Mouse (Mus musculus): ENCODE data around the gene Bckdha. TPM values are rescaled to one million over a fixed set of nuclear protein-coding genes. Genes with fewer than 3 reads are reported as not detected.

Gene Bckdha
- polyA plus RNA-seq (2012; rRNA removed) = 58.6 and 87.9 TPM in 2 replicates

DNA sequence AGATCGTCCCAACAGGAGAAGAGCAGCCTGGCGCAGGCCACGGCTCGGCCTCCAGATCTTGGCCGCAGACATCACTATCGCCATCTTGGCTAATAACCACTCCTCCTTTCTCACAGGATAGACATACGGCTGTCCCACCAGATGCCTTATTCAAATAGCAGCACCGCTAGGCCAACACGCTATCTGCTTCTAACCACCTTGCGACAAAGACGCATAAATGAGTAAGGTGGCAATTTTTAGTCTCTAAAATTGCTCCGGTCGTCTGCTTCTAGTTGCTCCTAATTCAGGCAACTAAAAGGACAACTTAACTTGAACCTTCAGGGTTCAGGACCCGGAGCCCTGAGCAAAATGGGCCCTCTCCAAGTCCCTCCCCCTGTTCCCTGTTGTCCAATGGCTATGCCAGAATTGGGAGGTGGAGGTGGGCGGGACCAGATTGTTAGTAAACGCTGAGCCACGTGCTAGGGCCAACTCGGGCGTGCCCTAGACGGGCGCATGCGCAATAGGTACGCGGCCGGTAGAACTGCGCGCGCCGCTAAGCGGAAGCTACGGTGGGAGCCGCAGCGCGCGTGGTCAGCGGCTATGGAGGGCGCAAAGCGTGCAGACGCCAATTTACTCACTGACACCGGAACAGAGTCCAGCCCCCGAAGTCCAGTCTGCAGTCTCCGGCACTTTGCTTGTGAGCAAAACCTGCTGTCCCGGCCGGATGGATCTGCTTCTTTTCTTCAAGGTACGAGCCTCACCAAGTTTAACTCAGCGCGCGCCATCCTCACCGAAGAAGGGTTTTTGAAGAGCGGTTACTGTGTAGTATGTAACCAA, at the start of gene Bckdha, which contains the start of gene Exosc5:
Gene Bckdha (minus strand): TSS at position 325 of the 816 bp plus-strand sequence.
Gene Exosc5 (plus strand): TSS at position 508 of the 816 bp plus-strand sequence.
- TF ChIP-seq POLR2A (IDR thresholded peaks at IDR 0.05; ENCODE audit: borderline replicate concordance, extremely low read depth, insufficient read depth, insufficient read length, poor library complexity, severe bottlenecking) = peak; percentile 59; the same call in 1 of the 2 replicates
- no peak for TF ChIP-seq CTCF (IDR thresholded peaks at IDR 0.05; ENCODE audit: borderline replicate concordance, extremely low read depth, insufficient read depth, insufficient read length)
- peak; percentile 100 for DNase-seq (ENCODE audit: low read depth)

DNA sequence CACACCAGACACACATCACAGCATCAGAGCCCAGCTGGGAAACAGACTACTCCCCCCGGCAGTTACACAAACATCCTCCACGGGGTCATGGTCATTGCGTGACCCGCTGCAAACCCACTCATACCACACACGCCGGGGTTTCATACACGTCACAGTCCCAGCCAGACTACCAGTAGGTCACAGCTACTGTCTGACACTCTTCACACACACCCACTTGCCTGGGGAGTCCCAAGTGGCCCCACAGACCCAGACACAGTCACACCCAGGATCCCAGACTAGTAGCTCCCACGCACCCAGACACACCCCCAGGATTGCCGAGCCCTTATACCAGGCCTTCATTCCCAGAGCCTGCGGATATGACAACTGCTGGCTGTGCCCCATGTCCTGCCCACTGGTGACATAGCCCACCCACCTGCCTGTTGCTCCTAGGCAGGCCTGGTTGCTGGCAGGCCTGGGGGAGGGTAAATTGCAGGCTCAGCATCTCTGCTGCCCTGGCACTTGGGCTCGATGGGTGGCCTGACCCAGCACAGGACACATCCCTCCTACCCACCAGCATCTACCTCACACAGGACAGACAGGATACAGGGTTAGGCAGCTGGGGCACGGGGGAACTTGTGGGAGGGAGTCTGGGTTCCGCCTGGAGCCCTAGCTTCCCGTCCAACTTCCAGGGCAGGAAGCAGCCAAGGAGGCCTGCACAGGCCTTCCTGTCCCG, 49.0 kb upstream of the Bckdha start:
- no peak for DNase-seq (ENCODE audit: low read depth)
- TF ChIP-seq CTCF (IDR thresholded peaks at IDR 0.05; ENCODE audit: borderline replicate concordance, extremely low read depth, insufficient read depth, insufficient read length) (no peak), POLR2A (IDR thresholded peaks at IDR 0.05; ENCODE audit: borderline replicate concordance, extremely low read depth, insufficient read depth, insufficient read length, poor library complexity, severe bottlenecking) (no peak)

DNA sequence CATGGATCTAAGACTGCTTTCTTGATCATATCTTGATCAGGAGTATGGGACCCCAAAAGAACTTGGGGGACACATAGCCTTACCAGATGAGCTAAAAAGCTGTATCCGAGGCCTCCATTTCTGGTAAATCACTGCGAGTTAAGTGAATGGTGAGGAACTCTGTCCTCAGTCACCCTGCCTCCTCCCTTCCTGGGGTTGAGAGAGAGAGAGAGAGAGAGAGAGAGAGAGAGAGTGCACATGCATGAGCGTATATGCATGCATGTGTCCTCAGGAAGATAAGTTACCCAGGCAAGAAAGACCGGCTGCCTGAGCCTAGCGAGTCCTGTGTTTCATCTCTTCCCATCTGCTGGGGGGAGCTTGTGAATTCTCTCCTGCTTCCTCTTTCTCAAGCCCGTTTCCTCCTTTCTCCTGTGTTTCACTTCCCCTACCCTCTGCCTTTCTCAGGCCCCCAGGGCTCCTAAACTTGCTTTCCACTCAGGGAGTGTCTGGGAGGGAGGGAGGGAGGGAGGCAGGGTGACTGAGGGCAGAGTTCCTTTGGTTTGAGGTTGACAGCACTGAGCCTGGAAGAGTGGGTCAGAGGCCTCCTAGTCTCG, 47.9 kb upstream of the Bckdha start:
- DNase-seq (ENCODE audit: low read depth) = no peak
- TF ChIP-seq POLR2A (IDR thresholded peaks at IDR 0.05; ENCODE audit: borderline replicate concordance, extremely low read depth, insufficient read depth, insufficient read length, poor library complexity, severe bottlenecking) (no peak), CTCF (IDR thresholded peaks at IDR 0.05; ENCODE audit: borderline replicate concordance, extremely low read depth, insufficient read depth, insufficient read length) (no peak)

DNA sequence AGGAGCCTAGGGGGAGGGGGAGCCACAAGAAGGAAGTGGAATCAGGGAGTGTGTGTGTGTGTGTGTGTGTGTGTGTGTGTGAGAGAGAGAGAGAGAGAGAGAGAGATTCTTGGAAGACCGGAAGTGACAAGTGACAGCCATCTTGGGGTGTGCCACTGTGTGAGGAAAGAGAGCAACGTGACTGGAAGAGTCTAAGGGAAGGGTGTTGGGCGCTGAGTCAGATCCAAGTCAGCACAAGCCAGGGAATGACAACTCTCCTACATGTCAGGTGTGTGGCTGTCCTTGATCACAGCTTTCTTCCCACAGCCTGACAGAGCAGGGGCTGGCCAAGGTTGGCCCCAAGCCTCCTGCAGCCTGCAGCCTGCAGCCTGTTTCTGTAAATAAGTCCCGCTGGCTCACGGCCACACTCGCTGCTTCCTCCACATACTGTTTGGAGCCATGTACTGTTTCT, 47.0 kb upstream of the Bckdha start:
- TF ChIP-seq CTCF (IDR thresholded peaks at IDR 0.05; ENCODE audit: borderline replicate concordance, extremely low read depth, insufficient read depth, insufficient read length) (no peak), POLR2A (IDR thresholded peaks at IDR 0.05; ENCODE audit: borderline replicate concordance, extremely low read depth, insufficient read depth, insufficient read length, poor library complexity, severe bottlenecking) (no peak)
- no peak for DNase-seq (ENCODE audit: low read depth)

DNA sequence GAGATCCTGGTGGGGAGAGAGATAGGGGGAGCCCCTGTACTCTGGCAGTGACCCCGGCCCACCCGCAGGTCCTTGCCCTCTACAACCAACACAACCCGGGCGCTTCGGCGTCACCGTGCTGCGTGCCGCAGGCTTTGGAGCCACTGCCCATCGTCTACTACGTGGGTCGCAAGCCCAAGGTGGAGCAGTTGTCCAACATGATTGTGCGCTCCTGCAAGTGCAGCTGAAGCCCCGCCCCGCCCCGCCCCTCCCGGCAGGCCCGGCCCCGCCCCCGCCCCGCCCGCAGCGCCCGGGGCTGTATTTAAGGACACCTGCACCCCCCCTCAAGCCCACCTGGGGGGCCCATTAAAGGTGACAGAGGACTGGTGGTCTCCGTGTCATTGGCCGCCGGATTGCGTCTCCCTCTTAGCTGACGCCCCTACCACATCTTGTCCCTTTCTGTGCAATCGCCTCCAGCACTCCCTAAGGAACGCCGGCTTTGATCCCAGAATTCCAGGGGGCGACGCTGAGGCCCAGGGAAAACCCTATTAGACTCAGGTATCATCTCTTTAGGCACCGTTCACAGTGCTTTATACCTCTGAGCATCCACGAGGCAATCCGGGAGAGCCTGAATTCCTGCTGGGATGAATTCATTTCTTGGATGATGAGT, 46.1 kb upstream of the Bckdha start:
- no peak for TF ChIP-seq POLR2A (IDR thresholded peaks at IDR 0.05; ENCODE audit: borderline replicate concordance, extremely low read depth, insufficient read depth, insufficient read length, poor library complexity, severe bottlenecking)
- no peak for TF ChIP-seq CTCF (IDR thresholded peaks at IDR 0.05; ENCODE audit: borderline replicate concordance, extremely low read depth, insufficient read depth, insufficient read length)
- no peak for DNase-seq (ENCODE audit: low read depth)

DNA sequence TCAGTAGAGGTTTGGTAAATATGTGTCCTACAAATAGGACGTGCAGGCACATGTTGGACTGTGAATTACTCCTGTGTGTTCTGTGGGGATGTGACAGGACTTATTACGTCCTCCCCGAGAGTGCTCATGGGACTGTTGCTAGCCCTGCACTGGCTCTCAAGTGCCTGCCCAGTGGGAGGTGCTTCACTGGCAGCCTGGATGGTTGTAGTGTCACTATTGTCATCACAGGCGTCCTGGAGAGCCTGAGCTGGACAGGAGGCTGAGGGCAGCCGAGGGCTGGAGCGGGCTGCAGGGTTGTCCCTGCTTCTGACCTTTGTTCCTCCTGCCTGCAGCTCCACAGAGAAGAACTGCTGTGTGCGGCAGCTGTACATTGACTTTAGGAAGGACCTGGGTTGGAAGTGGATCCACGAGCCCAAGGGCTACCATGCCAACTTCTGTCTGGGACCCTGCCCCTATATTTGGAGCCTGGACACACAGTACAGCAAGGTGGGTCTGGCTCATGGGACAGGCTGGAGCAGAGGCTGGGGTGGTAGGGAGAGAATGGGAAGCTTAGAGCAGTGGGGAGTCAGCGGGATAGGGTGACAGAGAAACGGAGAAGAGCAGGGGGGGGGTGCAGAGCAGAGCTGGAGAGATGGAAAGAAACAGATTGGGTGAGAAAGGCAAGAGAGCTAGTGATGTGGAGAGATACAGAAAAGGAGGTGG, 45.2 kb upstream of the Bckdha start:
- DNase-seq (ENCODE audit: low read depth) = no peak
- TF ChIP-seq POLR2A (IDR thresholded peaks at IDR 0.05; ENCODE audit: borderline replicate concordance, extremely low read depth, insufficient read depth, insufficient read length, poor library complexity, severe bottlenecking) (no peak), CTCF (IDR thresholded peaks at IDR 0.05; ENCODE audit: borderline replicate concordance, extremely low read depth, insufficient read depth, insufficient read length) (no peak)

DNA sequence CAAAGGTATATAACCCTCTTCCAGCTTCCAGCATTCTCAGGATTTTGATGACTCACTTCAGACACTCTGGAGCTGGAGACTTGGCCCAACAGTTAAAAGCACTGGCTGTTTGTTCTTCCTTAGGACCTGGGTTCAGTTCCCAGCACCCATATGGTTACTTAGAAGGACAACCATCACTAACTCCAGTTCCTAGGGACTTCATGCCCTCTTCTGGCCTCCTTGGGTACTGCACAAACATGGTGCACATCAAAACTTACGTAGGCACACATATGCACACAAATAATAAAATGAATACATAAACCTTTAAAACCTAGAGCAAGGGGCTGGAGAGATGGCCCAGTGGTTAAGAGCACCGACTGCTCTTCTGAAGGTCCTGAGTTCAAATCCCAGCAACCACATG, 43.6 kb upstream of the Bckdha start:
- DNase-seq (ENCODE audit: low read depth) = no peak
- TF ChIP-seq POLR2A (IDR thresholded peaks at IDR 0.05; ENCODE audit: borderline replicate concordance, extremely low read depth, insufficient read depth, insufficient read length, poor library complexity, severe bottlenecking) (no peak), CTCF (IDR thresholded peaks at IDR 0.05; ENCODE audit: borderline replicate concordance, extremely low read depth, insufficient read depth, insufficient read length) (no peak)

DNA sequence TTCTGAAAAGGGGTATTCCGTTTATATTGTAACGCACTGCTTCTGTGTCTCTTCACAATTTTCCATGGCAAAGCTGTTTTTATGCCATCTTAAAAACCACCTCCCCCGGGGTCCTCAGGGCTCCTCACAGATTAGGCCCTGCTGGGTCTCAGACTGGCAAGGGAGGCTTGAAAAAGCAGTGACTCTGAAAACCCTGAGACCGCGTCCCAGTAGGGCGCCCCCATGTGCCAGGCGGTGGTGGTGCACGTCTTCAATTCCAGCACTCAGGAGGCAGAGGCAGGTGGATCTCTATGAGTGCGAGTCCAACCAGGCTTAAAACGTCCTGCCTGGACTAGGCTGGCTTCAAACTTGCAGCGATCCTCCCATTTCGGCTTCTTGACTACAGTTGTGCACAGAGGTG, 42.0 kb upstream of the Bckdha start:
- no peak for DNase-seq (ENCODE audit: low read depth)
- TF ChIP-seq CTCF (IDR thresholded peaks at IDR 0.05; ENCODE audit: borderline replicate concordance, extremely low read depth, insufficient read depth, insufficient read length) (0 out of 2 replicates have a peak, but pooled peaks have one; percentile 5), POLR2A (IDR thresholded peaks at IDR 0.05; ENCODE audit: borderline replicate concordance, extremely low read depth, insufficient read depth, insufficient read length, poor library complexity, severe bottlenecking) (no peak)

DNA sequence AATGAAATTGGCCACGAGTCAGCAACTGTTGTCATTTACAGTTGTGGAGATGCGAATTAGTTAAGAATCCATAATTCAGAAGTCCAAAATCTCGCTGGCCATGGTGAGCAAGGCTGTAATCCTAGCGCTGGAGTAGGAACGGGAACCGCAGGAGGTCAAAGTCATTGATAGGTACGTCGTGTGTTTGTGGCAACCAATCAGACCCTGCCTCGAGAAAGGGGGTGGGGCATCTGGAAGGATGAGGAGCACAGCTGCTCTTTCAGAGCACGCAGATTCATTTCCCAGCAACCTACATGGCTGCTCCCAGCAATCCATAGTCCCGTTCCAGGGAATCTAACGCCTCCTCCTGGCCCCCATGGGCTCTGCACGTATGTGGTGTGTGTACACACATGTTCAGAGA, 41.1 kb upstream of the Bckdha start:
- DNase-seq (ENCODE audit: low read depth) = no peak
- TF ChIP-seq POLR2A (IDR thresholded peaks at IDR 0.05; ENCODE audit: borderline replicate concordance, extremely low read depth, insufficient read depth, insufficient read length, poor library complexity, severe bottlenecking) = no peak

DNA sequence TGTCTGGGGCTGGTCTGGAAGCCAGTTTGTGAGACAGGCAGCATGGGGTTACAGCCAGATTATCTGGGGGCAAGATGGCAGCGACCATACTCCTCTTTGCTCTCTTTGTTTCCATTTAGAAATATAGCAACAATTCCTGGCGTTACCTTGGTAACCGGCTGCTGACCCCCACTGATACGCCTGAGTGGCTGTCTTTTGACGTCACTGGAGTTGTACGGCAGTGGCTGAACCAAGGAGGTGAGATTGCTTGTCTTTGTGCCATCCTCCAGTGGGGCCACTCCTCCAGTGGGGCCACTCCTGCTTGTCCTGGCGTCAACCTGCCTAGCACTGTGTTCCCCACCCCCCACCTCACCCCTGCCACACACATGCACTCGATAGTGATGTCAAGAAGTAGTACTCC, 35.3 kb upstream of the Bckdha start:
- peak; percentile 42 for DNase-seq (ENCODE audit: low read depth)
- no peak for TF ChIP-seq CTCF (IDR thresholded peaks at IDR 0.05; ENCODE audit: borderline replicate concordance, extremely low read depth, insufficient read depth, insufficient read length)
- no peak for TF ChIP-seq POLR2A (IDR thresholded peaks at IDR 0.05; ENCODE audit: borderline replicate concordance, extremely low read depth, insufficient read depth, insufficient read length, poor library complexity, severe bottlenecking)

Measured in brain, embryonic 14.5 days (tissue).